Mouse (Mus musculus) heart, adult 11 months (tissue): ENCODE results near the gene Dkk3.
"Not testable (repeated sequence)": the region's sequence is repeated elsewhere in the genome, so short reads cannot be mapped to it uniquely, and the experiment has no call there.

Experiments
- DNase-seq: peaks from one replicate; pipeline ENCODE4 v3.0.0; 2022

Dkk3 gene

GRCm38 (mm10) chr7:112165593-112165992, 6.7 kb upstream of the Dkk3 start:
- no peak for DNase-seq

- DNase-seq: not testable (repeated sequence)
Observed at GRCm38 (mm10) chr7:112165032-112165431, 6.2 kb upstream of the Dkk3 start.

GRCm38 (mm10) chr7:112164430-112164829, 5.6 kb upstream of the Dkk3 start:
- no peak for DNase-seq

GRCm38 (mm10) chr7:112159835-112160234, 978 bp upstream of the Dkk3 start:
- no peak for DNase-seq

- DNase-seq: peak; percentile 85
Observed at GRCm38 (mm10) chr7:112158316-112158741, 528 bp downstream of the Dkk3 start.

- DNase-seq: no peak
Observed at GRCm38 (mm10) chr7:112157584-112158315, 1.1 kb downstream of the Dkk3 start.

- DNase-seq: no peak
Observed at GRCm38 (mm10) chr7:112155194-112155593, 3.7 kb downstream of the Dkk3 start.

GRCm38 (mm10) chr7:112154445-112154844, 4.4 kb downstream of the Dkk3 start:
- no peak for DNase-seq

- peak; percentile 91 for DNase-seq
Observed at GRCm38 (mm10) chr7:112149113-112149512, 9.7 kb downstream of the Dkk3 start.

GRCm38 (mm10) chr7:112147979-112148378, 10.9 kb downstream of the Dkk3 start:
- peak; percentile 96 for DNase-seq

- DNase-seq: no peak
Observed at GRCm38 (mm10) chr7:112144646-112145179, 14.1 kb downstream of the Dkk3 start.

GRCm38 (mm10) chr7:112143978-112144377, 14.9 kb downstream of the Dkk3 start:
- no peak for DNase-seq

GRCm38 (mm10) chr7:112143090-112143500, 15.8 kb downstream of the Dkk3 start:
- DNase-seq: no peak

- DNase-seq: no peak
Observed at GRCm38 (mm10) chr7:112142616-112143015, 16.2 kb downstream of the Dkk3 start.

GRCm38 (mm10) chr7:112140725-112141124, 18.1 kb downstream of the Dkk3 start:
- DNase-seq: no peak

- peak; percentile 95 for DNase-seq
Observed at GRCm38 (mm10) chr7:112138509-112139405, 20.1 kb downstream of the Dkk3 start.

GRCm38 (mm10) chr7:112138168-112138508, 20.7 kb downstream of the Dkk3 start:
- DNase-seq: no peak

GRCm38 (mm10) chr7:112136537-112136936, 22.3 kb downstream of the Dkk3 start:
- DNase-seq: peak; percentile 86

- no peak for DNase-seq
Observed at GRCm38 (mm10) chr7:112135161-112135560, 23.7 kb downstream of the Dkk3 start.

- DNase-seq: no peak
Observed at GRCm38 (mm10) chr7:112133277-112133676, 25.6 kb downstream of the Dkk3 start.

- no peak for DNase-seq
Observed at GRCm38 (mm10) chr7:112132005-112132404, 26.9 kb downstream of the Dkk3 start.

GRCm38 (mm10) chr7:112130660-112131059, 28.2 kb downstream of the Dkk3 start:
- no peak for DNase-seq

GRCm38 (mm10) chr7:112129851-112130250, 29.0 kb downstream of the Dkk3 start:
- no peak for DNase-seq

- no peak for DNase-seq
Observed at GRCm38 (mm10) chr7:112128810-112129209, 30.0 kb downstream of the Dkk3 start.
